Mouse (Mus musculus): ENCODE results near the gene Gm7879. TPM values are rescaled to one million over a fixed set of nuclear protein-coding genes. Genes with fewer than 3 reads are reported as not detected.

Gene Gm7879
- polyA plus RNA-seq, 1 experiment from 2014 or later: not detected

GRCm38 (mm10) chr5:43923933-43924332 lies 11.0 kb downstream of the Gm7879 start:
- H3K4me1 ChIP-seq (ENCODE audit: control insufficient read depth, insufficient read depth, low read length): no peaks in the 10 kb centered on the region
- H3K9me3 ChIP-seq (replicated peaks; ENCODE audit: control insufficient read depth, low read length): no peaks in the 10 kb centered on the region
- H3K36me3 ChIP-seq (ENCODE audit: control insufficient read depth, insufficient read depth, low read length): no peaks in the 10 kb centered on the region
- H3K27me3 ChIP-seq (ENCODE audit: control insufficient read depth, insufficient read depth, low read length): no peaks in the 10 kb centered on the region
- no peak for ATAC-seq (replicated peaks; ENCODE audit: insufficient number of reproducible peaks, low FRiP score, low TSS enrichment)
- no peak overlapping the region for H3K27ac ChIP-seq (ENCODE audit: low read depth, low read length)
- no peak overlapping the region for H3K4me3 ChIP-seq (ENCODE audit: low read depth, low read length)
- no peak overlapping the region for H3K4me2 ChIP-seq
- WGBS (ENCODE audit: insufficient replicate concordance): 22% methylated on average over 4 of the region's 4 CpGs
- no peak overlapping the region for H3K9ac ChIP-seq (ENCODE audit: low read depth, low read length)

GRCm38 (mm10) chr5:43927729-43928128 lies 14.8 kb downstream of the Gm7879 start:
- Histone ChIP-seq H3K9me3 (replicated peaks; ENCODE audit: control insufficient read depth, low read length) (no peaks in the 10 kb centered on the region), H3K4me2 (no peak overlapping the region), H3K9ac (ENCODE audit: low read depth, low read length) (no peak overlapping the region), H3K4me1 (ENCODE audit: control insufficient read depth, insufficient read depth, low read length) (no peaks in the 10 kb centered on the region), H3K4me3 (ENCODE audit: low read depth, low read length) (no peak overlapping the region), H3K27ac (ENCODE audit: low read depth, low read length) (no peak overlapping the region), H3K27me3 (ENCODE audit: control insufficient read depth, insufficient read depth, low read length) (no peaks in the 10 kb centered on the region), H3K36me3 (ENCODE audit: control insufficient read depth, insufficient read depth, low read length) (no peaks in the 10 kb centered on the region)
- ATAC-seq (replicated peaks; ENCODE audit: insufficient number of reproducible peaks, low FRiP score, low TSS enrichment): no peak

- no peaks in the 10 kb centered on the region for H3K4me1 ChIP-seq (ENCODE audit: control insufficient read depth, insufficient read depth, low read length)
- no peaks in the 10 kb centered on the region for H3K9me3 ChIP-seq (replicated peaks; ENCODE audit: control insufficient read depth, low read length)
- no peak for ATAC-seq (replicated peaks; ENCODE audit: insufficient number of reproducible peaks, low FRiP score, low TSS enrichment)
- no peak overlapping the region for H3K4me3 ChIP-seq (ENCODE audit: low read depth, low read length)
- WGBS (ENCODE audit: insufficient replicate concordance): 38% methylated on average over 2 of the region's 2 CpGs
- no peaks in the 10 kb centered on the region for H3K27me3 ChIP-seq (ENCODE audit: control insufficient read depth, insufficient read depth, low read length)
- H3K36me3 ChIP-seq (ENCODE audit: control insufficient read depth, insufficient read depth, low read length): no peaks in the 10 kb centered on the region
- H3K4me2 ChIP-seq: no peak overlapping the region
- H3K27ac ChIP-seq (ENCODE audit: low read depth, low read length): no peak overlapping the region
- H3K9ac ChIP-seq (ENCODE audit: low read depth, low read length): no peak overlapping the region
These were observed 20.3 kb downstream of the Gm7879 start for GRCm38 (mm10) chr5:43933269-43933668.

- Histone ChIP-seq H3K4me2 (peak overlapping the region; percentile 89), H3K27ac (ENCODE audit: low read depth, low read length) (no peak overlapping the region), H3K9ac (ENCODE audit: low read depth, low read length) (no peak overlapping the region), H3K9me3 (replicated peaks; ENCODE audit: control insufficient read depth, low read length) (no peaks in the 10 kb centered on the region), H3K27me3 (ENCODE audit: control insufficient read depth, insufficient read depth, low read length) (no peaks in the 10 kb centered on the region), H3K4me1 (ENCODE audit: control insufficient read depth, insufficient read depth, low read length) (peaks cover 8% of the 10 kb centered on the region), H3K36me3 (ENCODE audit: control insufficient read depth, insufficient read depth, low read length) (no peaks in the 10 kb centered on the region), H3K4me3 (ENCODE audit: low read depth, low read length) (peak overlapping the region; percentile 48)
- 42% methylated on average over 9 of the region's 9 CpGs for WGBS (ENCODE audit: insufficient replicate concordance)
- no peak for ATAC-seq (replicated peaks; ENCODE audit: insufficient number of reproducible peaks, low FRiP score, low TSS enrichment)
These were observed 34.5 kb downstream of the Gm7879 start for GRCm38 (mm10) chr5:43947330-43947977.

- whole genome bisulfite sequencing (ENCODE audit: insufficient replicate concordance): 2% methylated on average over 27 of the region's 27 CpGs
- H3K9me3 ChIP-seq (replicated peaks; ENCODE audit: control insufficient read depth, low read length): no peaks in the 10 kb centered on the region
- H3K9ac ChIP-seq (ENCODE audit: low read depth, low read length): peak overlapping the region; percentile 58
- peak overlapping the region; percentile 89 for H3K4me2 ChIP-seq
- no peak overlapping the region for H3K27ac ChIP-seq (ENCODE audit: low read depth, low read length)
- peak; percentile 83 for ATAC-seq (replicated peaks; ENCODE audit: insufficient number of reproducible peaks, low FRiP score, low TSS enrichment)
- H3K4me3 ChIP-seq (ENCODE audit: low read depth, low read length): peak overlapping the region; percentile 48
- peaks cover 8% of the 10 kb centered on the region for H3K4me1 ChIP-seq (ENCODE audit: control insufficient read depth, insufficient read depth, low read length)
- H3K36me3 ChIP-seq (ENCODE audit: control insufficient read depth, insufficient read depth, low read length): no peaks in the 10 kb centered on the region
- no peaks in the 10 kb centered on the region for H3K27me3 ChIP-seq (ENCODE audit: control insufficient read depth, insufficient read depth, low read length)
These were observed 35.3 kb downstream of the Gm7879 start for GRCm38 (mm10) chr5:43948111-43948743.

GRCm38 (mm10) chr5:43948748-43949275 lies 35.9 kb downstream of the Gm7879 start:
- ATAC-seq (replicated peaks; ENCODE audit: insufficient number of reproducible peaks, low FRiP score, low TSS enrichment): peak; percentile 35; the same call in 1 of the 2 replicates
- Histone ChIP-seq H3K27me3 (ENCODE audit: control insufficient read depth, insufficient read depth, low read length) (no peaks in the 10 kb centered on the region), H3K4me3 (ENCODE audit: low read depth, low read length) (peak overlapping the region; percentile 48), H3K36me3 (ENCODE audit: control insufficient read depth, insufficient read depth, low read length) (no peaks in the 10 kb centered on the region), H3K27ac (ENCODE audit: low read depth, low read length) (peak overlapping the region; percentile 7; the same call in 1 of the 2 replicates), H3K9me3 (replicated peaks; ENCODE audit: control insufficient read depth, low read length) (no peaks in the 10 kb centered on the region), H3K9ac (ENCODE audit: low read depth, low read length) (peak overlapping the region; percentile 63), H3K4me1 (ENCODE audit: control insufficient read depth, insufficient read depth, low read length) (peaks cover 8% of the 10 kb centered on the region), H3K4me2 (peak overlapping the region; percentile 89)
- WGBS (ENCODE audit: insufficient replicate concordance): 3% methylated on average over 8 of the region's 8 CpGs

- ATAC-seq (replicated peaks; ENCODE audit: insufficient number of reproducible peaks, low FRiP score, low TSS enrichment): no peak
- no peak overlapping the region for H3K4me3 ChIP-seq (ENCODE audit: low read depth, low read length)
- no peaks in the 10 kb centered on the region for H3K36me3 ChIP-seq (ENCODE audit: control insufficient read depth, insufficient read depth, low read length)
- no peak overlapping the region for H3K27ac ChIP-seq (ENCODE audit: low read depth, low read length)
- H3K9ac ChIP-seq (ENCODE audit: low read depth, low read length): no peak overlapping the region
- no peaks in the 10 kb centered on the region for H3K9me3 ChIP-seq (replicated peaks; ENCODE audit: control insufficient read depth, low read length)
- no peaks in the 10 kb centered on the region for H3K27me3 ChIP-seq (ENCODE audit: control insufficient read depth, insufficient read depth, low read length)
- H3K4me2 ChIP-seq: no peak overlapping the region
- peaks cover 1% of the 10 kb centered on the region for H3K4me1 ChIP-seq (ENCODE audit: control insufficient read depth, insufficient read depth, low read length)
- 76% methylated on average over 1 of the region's 1 CpGs for WGBS (ENCODE audit: insufficient replicate concordance)
These were observed 40.3 kb downstream of the Gm7879 start for GRCm38 (mm10) chr5:43953241-43953640.

- H3K36me3 ChIP-seq (ENCODE audit: control insufficient read depth, insufficient read depth, low read length): no peaks in the 10 kb centered on the region
- ATAC-seq (replicated peaks; ENCODE audit: insufficient number of reproducible peaks, low FRiP score, low TSS enrichment): no peak
- 74% methylated on average over 3 of the region's 3 CpGs for WGBS (ENCODE audit: insufficient replicate concordance)
- H3K9ac ChIP-seq (ENCODE audit: low read depth, low read length): no peak overlapping the region
- H3K9me3 ChIP-seq (replicated peaks; ENCODE audit: control insufficient read depth, low read length): no peaks in the 10 kb centered on the region
- H3K4me1 ChIP-seq (ENCODE audit: control insufficient read depth, insufficient read depth, low read length): no peaks in the 10 kb centered on the region
- no peak overlapping the region for H3K4me3 ChIP-seq (ENCODE audit: low read depth, low read length)
- no peak overlapping the region for H3K4me2 ChIP-seq
- no peak overlapping the region for H3K27ac ChIP-seq (ENCODE audit: low read depth, low read length)
- H3K27me3 ChIP-seq (ENCODE audit: control insufficient read depth, insufficient read depth, low read length): no peaks in the 10 kb centered on the region
These were observed 47.0 kb downstream of the Gm7879 start for GRCm38 (mm10) chr5:43959884-43960440.
